Mouse (Mus musculus) embryonic facial prominence, embryonic 11.5 days (tissue): ENCODE data around the gene Ica1. TPM values are rescaled to one million over a fixed set of nuclear protein-coding genes. Genes with fewer than 3 reads are reported as not detected.

Source experiments
- ATAC-seq: fragments of 200-750 bp; cut with Nextera tagmentation; replicated peaks from 2 replicates; pipeline ENCODE4 v1.8.0; 2017; ENCODE audit warnings: low read depth; ENCODE audit not compliant: insufficient number of reproducible peaks, low FRiP score, low TSS enrichment
- DNase-seq: peaks from one replicate; pipeline ENCODE4 v3.0.0-alpha.2; 2015; ENCODE audit warnings: low spot score
- H3K27ac ChIP-seq: fragments of 300-500 bp; sonication (generic); replicated peaks from 2 replicates; pipeline ENCODE4 v1.5.1; 2014; ENCODE audit warnings: mild to moderate bottlenecking, low read depth, low read length, control low read depth
- H3K27me3 ChIP-seq: fragments of 300-500 bp; sonication (generic); 2 replicates; pipeline ENCODE4 v1.6.1; 2014; ENCODE audit warnings: mild to moderate bottlenecking, low read length, moderate library complexity, mixed read lengths; ENCODE audit not compliant: control insufficient read depth, insufficient read depth
- H3K36me3 ChIP-seq: fragments of 300-500 bp; sonication (generic); replicated peaks from 2 replicates; pipeline ENCODE4 v1.6.1; 2014; ENCODE audit warnings: low read depth, mild to moderate bottlenecking, low read length, moderate library complexity, mixed read lengths; ENCODE audit not compliant: control insufficient read depth, insufficient read depth
- H3K4me1 ChIP-seq: fragments of 300-500 bp; sonication (generic); 2 replicates; pipeline ENCODE4 v1.6.1; 2014; ENCODE audit warnings: low read length, mixed read lengths; ENCODE audit not compliant: control insufficient read depth, insufficient read depth
- H3K4me2 ChIP-seq: fragments of 300-500 bp; sonication (generic); 2 replicates; pipeline ENCODE4 v1.6.1; 2014; ENCODE audit warnings: low read depth, mild to moderate bottlenecking, control low read depth, low read length, moderate library complexity
- H3K4me3 ChIP-seq: fragments of 300-500 bp; sonication (generic); 2 replicates; pipeline ENCODE4 v1.5.1; 2014; ENCODE audit warnings: low read depth, low read length, control low read depth
- H3K9ac ChIP-seq: fragments of 300-500 bp; sonication (generic); replicated peaks from 2 replicates; pipeline ENCODE4 v1.6.1; 2014; ENCODE audit warnings: mild to moderate bottlenecking, control low read depth, low read length
- H3K9me3 ChIP-seq: fragments of 300-500 bp; sonication (generic); replicated peaks from 2 replicates; pipeline ENCODE4 v1.6.1; 2016; ENCODE audit warnings: mild to moderate bottlenecking, low read length, inconsistent platforms, mixed read lengths; ENCODE audit not compliant: control insufficient read depth
- WGBS: fragments of 180-500 bp; shearing (Covaris S2); extraction: QIAGEN DNeasy Blood & Tissue Kit; methylation state at CpG from one replicate; pipeline ENCODE4 v1.1.7; 2014; 5-methylcytosine and 5-hydroxymethylcytosine counted together
- polyA plus RNA-seq: library from polyadenylated mRNA; unstranded; fragments of >200 nt; fragmentation: Nextera tagmentation; extraction: Ambion mirVana; gene quantifications from 2 replicates; pipeline ENCODE4 v1.2.1, GENCODE M21; 2014

Gene Ica1
- polyA plus RNA-seq, 1 experiment from 2014 or later = 21.4 TPM

DNA sequence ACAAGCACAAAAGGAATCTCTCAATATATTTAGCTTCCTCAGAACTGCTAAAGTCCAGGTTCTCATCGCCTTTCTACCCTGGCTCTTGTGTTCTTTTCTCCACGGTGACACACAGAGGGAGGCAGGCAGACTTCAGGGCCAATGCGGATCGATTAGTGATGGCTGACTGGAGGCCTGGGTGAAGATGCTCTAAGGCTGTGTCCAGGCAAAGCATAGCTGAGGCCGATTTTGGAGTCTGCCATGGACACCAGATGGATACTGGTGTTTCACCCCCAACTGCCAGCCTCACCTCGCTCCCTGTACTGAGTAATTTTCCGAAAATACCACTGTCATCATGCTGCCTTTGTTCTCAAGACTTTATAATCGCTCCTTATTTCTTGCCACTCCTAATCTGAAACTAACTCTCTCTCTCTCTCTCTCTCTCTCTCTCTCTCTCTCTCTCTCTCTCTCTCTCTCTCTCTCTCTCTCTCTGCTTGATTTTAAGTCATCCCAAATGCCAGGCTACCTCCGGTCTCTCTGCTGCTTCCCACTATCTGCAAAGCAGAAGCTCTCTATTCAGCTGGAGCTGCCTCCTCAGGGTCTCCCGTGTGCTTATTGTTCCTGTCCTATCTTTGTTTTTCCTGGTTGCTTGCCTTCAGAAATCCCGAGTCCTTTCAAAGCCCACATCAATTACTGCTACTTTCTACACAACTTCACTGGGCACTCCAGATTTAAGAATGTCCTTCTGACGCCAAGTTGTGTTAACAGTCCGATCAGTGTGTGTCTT, 118.9 kb downstream of the Ica1 start:
- no peaks in the 10 kb centered on the region for H3K36me3 ChIP-seq
- no peaks in the 10 kb centered on the region for H3K27me3 ChIP-seq
- no peak overlapping the region for H3K27ac ChIP-seq
- no peak overlapping the region for H3K4me3 ChIP-seq
- no peaks in the 10 kb centered on the region for H3K9me3 ChIP-seq
- no peak for ATAC-seq
- WGBS = 54% methylated on average over 13 of the region's 13 CpGs
- H3K4me2 ChIP-seq = no peak overlapping the region
- no peak for DNase-seq
- H3K9ac ChIP-seq = no peak overlapping the region
- H3K4me1 ChIP-seq = no peaks in the 10 kb centered on the region

DNA sequence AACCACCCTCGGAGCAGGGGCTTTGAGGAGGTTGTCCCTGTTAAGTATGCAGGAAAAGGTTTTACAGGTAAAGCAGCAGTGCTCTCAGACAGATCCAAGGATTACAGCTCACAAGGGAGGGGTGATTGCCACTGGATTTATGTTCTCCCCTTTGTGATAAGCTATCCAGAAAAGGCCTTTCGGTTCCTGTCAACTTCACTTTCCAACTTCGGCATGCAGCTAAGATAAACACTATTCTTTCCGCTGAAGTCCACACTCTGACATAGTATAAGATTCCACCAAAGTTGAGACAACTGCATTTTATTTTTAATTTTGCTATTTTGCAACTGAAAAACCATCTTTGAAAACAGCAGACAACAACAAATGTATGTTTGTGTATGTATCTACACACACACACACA, 119.9 kb downstream of the Ica1 start:
- no peaks in the 10 kb centered on the region for H3K4me1 ChIP-seq
- 78% methylated on average over 4 of the region's 4 CpGs for WGBS
- ATAC-seq (no peak), DNase-seq (no peak)
- no peak overlapping the region for H3K9ac ChIP-seq
- no peak overlapping the region for H3K27ac ChIP-seq
- H3K36me3 ChIP-seq = no peaks in the 10 kb centered on the region
- H3K4me2 ChIP-seq = no peak overlapping the region
- H3K9me3 ChIP-seq = no peaks in the 10 kb centered on the region
- H3K4me3 ChIP-seq = no peak overlapping the region
- H3K27me3 ChIP-seq = no peaks in the 10 kb centered on the region

DNA sequence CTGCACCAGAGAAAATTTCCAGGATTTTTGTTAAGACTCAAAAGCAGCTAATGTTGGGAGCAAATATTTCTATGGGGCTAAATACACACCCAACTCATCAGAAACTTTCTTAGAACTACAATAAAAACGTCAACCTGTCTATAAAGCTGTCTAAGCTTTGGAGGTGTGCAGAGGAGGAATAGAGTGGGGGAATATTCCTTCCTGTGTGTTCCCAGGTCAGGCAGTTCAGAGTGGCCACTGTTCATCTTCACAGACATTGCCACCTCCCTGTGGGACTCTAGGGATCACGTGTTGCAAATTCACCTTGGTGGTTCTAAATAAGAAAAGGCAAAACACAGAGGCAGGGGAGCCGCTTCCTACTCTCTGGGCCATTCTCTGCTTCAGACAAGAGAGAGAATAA, 120.8 kb downstream of the Ica1 start:
- no peaks in the 10 kb centered on the region for H3K4me1 ChIP-seq
- no peak overlapping the region for H3K27ac ChIP-seq
- H3K4me2 ChIP-seq = no peak overlapping the region
- WGBS = 64% methylated on average over 3 of the region's 3 CpGs
- ATAC-seq (no peak), DNase-seq (no peak)
- no peaks in the 10 kb centered on the region for H3K36me3 ChIP-seq
- H3K9me3 ChIP-seq = no peaks in the 10 kb centered on the region
- H3K27me3 ChIP-seq = no peaks in the 10 kb centered on the region
- H3K9ac ChIP-seq = no peak overlapping the region
- H3K4me3 ChIP-seq = no peak overlapping the region

DNA sequence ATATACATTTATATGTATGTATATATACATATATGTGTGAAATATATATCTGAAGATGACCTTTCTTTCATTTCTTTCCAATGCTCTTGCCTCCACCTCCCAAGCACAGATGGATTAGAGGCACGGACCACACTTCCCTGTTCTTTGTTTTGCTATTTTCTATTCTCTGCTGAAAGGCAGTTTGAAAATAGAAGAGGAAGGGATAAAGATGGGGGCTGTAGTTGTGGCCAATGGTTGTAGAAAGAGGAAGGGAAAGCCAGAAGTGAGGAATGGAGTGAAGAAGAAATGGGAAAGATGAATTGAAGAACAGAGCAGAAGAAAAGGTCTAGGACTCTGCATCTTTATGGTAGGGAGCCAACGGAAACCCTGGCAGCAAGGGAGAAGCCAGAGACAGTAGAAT, 122.8 kb downstream of the Ica1 start:
- H3K27me3 ChIP-seq = no peaks in the 10 kb centered on the region
- no peak overlapping the region for H3K27ac ChIP-seq
- ATAC-seq (no peak), DNase-seq (no peak)
- H3K36me3 ChIP-seq = no peaks in the 10 kb centered on the region
- no peak overlapping the region for H3K4me2 ChIP-seq
- H3K4me1 ChIP-seq = no peaks in the 10 kb centered on the region
- no peak overlapping the region for H3K9ac ChIP-seq
- WGBS = 91% methylated on average over 2 of the region's 2 CpGs
- no peak overlapping the region for H3K4me3 ChIP-seq
- H3K9me3 ChIP-seq = no peaks in the 10 kb centered on the region

DNA sequence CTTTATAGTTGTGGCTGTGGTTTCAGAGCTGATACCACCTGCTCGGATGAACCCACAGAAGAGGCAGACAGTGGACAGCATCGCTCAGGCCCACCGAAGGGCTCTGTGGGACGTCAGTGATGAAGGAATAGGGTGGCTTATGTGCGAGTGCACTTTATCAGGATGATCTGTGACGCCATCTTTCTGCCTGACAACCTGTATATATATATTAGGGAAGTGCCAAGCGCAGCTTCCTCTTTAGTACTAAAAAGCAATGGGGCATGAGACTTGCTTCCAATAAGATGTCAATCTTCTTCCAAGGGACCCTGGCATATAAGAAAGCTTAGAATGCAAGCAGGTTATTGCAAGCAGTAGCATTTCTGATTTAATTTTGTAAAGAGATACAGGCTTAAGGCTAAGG, 127.9 kb downstream of the Ica1 start:
- ATAC-seq = no peak
- no peak for DNase-seq
- no peaks in the 10 kb centered on the region for H3K4me1 ChIP-seq
- H3K27ac ChIP-seq = no peak overlapping the region
- no peaks in the 10 kb centered on the region for H3K36me3 ChIP-seq
- no peak overlapping the region for H3K9ac ChIP-seq
- H3K4me2 ChIP-seq = no peak overlapping the region
- H3K9me3 ChIP-seq = no peaks in the 10 kb centered on the region
- no peaks in the 10 kb centered on the region for H3K27me3 ChIP-seq
- no peak overlapping the region for H3K4me3 ChIP-seq
- 87% methylated on average over 7 of the region's 7 CpGs for WGBS

DNA sequence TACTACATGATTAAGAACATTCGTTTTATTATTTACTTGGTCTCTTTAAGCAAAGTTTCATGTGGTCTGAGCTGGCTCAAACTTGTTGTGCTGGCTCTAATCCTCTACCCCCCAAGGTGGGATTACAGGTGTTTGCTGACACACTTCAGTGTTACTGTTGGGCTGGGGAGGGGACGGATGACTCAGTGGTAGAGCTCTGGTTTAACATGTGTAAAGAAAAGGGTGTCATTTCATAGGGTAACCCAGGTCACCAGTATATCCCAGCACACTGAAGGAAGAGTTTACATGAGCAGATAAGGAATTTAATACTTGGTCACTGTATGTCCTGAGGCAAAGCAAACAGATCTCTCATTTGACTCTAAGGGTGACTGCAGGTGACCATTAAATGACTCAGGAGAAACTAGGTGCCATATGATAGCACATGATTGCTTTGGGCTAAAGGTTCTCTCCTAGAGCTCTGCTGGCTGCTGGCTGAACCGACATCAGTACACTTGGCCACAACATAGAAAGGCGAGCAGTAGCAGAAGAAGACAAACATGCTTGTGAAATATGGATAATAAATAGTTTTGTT, 128.9 kb downstream of the Ica1 start:
- DNase-seq = no peak
- Histone ChIP-seq H3K4me2 (no peak overlapping the region), H3K9me3 (no peaks in the 10 kb centered on the region), H3K36me3 (no peaks in the 10 kb centered on the region), H3K4me1 (no peaks in the 10 kb centered on the region), H3K4me3 (no peak overlapping the region), H3K9ac (no peak overlapping the region), H3K27me3 (no peaks in the 10 kb centered on the region), H3K27ac (no peak overlapping the region)
- WGBS = 48% methylated on average over 4 of the region's 4 CpGs
- ATAC-seq = no peak

DNA sequence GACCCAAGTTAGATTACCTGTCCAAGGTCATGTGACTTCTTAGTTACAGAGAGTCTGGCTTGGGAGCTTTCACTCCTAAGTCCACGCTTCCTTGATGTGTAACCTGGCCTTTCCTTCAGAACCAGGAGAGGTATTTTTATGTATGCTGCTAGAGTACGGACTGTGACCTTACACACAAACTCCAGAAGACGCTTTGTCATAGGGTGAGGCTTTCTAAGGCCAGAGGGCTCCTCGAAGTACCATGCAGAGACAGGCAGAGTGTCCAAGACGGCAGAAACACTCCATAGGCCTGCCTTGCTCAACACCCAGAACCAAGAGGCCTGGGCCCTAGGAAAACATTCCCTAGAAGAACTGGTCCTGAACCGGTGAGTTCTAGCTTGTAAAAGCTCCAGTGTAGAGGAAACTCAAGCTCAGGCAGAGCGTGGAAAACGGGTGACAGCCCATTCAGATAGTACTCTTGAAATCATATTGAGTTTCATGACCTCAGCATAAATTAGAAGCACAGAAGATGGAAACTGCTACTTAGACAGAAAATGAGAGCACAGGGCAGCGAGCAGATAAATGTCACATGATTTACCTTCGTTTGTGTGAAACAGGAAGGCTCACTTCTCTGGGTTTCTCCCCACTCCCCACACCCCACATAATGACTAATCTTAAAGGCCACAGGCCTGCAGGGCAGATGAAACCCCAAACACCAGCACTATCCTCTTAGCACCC, 129.9 kb downstream of the Ica1 start:
- Histone ChIP-seq H3K27ac (no peak overlapping the region), H3K9me3 (no peaks in the 10 kb centered on the region), H3K4me3 (no peak overlapping the region), H3K36me3 (no peaks in the 10 kb centered on the region), H3K9ac (no peak overlapping the region), H3K27me3 (no peaks in the 10 kb centered on the region), H3K4me2 (no peak overlapping the region), H3K4me1 (no peaks in the 10 kb centered on the region)
- DNase-seq (no peak), ATAC-seq (no peak)
- WGBS = 76% methylated on average over 10 of the region's 10 CpGs

DNA sequence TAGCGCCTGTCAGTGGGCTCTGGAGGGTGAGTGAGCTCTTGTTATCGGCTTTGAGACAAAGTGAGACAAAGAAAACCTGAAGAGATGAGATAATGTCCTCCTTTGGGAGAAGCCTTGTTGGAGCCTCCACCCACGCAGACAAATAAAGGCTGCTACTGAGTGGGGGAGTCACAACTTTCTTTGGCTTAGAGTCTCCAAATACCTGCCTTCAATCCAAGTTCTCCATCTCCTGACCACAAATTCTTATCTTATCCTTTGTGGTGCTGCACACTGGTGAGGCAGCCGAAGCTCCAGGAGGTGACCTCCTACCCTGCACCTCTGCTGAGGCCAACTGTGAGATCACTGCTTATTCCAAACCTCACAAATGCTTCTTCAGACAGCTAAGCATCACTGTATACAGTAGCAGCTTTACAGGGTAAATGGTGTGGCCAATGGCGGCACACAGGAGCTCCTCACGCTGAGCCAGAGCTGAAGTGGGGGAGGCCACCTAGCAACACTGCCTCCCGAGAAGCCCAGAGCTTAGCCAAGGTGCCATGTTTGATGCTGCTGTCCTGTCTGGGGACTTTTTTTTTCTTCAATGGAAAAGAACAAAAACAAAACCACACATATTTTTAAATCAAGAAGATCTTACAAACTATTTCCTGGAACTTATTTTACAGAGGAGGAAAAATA, 130.6 kb downstream of the Ica1 start:
- ATAC-seq (no peak), DNase-seq (no peak)
- Histone ChIP-seq H3K36me3 (no peaks in the 10 kb centered on the region), H3K4me2 (no peak overlapping the region), H3K4me3 (no peak overlapping the region), H3K9ac (no peak overlapping the region), H3K9me3 (no peaks in the 10 kb centered on the region), H3K27ac (no peak overlapping the region), H3K27me3 (no peaks in the 10 kb centered on the region), H3K4me1 (no peaks in the 10 kb centered on the region)
- 77% methylated on average over 7 of the region's 7 CpGs for WGBS
